Mouse (Mus musculus) kidney, adult 2 months (tissue): ENCODE data around the gene Slc29a2. TPM values are rescaled to one million over a fixed set of nuclear protein-coding genes. Genes with fewer than 3 reads are reported as not detected.

ENCODE experiments used
- DNase-seq: peaks from one replicate; pipeline ENCODE4 v3.0.0; 2021
- H3K27ac ChIP-seq: fragments of 200-500 bp; 2 replicates; pipeline ENCODE4 v1.5.1; 2012; ENCODE audit warnings: low read depth, low read length, control low read depth, inconsistent platforms; ENCODE audit not compliant: insufficient read depth
- H3K27me3 ChIP-seq: fragments of 200-500 bp; replicated peaks from 2 replicates; pipeline ENCODE4 v1.6.1; 2012; ENCODE audit warnings: mild to moderate bottlenecking, moderate library complexity, low read length, inconsistent platforms; ENCODE audit not compliant: control insufficient read depth, insufficient read depth
- H3K36me3 ChIP-seq: fragments of 200-500 bp; 2 replicates; pipeline ENCODE4 v1.6.1; 2012; ENCODE audit warnings: mild to moderate bottlenecking, moderate library complexity, low read length, inconsistent platforms; ENCODE audit not compliant: control insufficient read depth, insufficient read depth
- H3K4me1 ChIP-seq: fragments of 200-500 bp; 2 replicates; pipeline ENCODE4 v1.6.1; 2011; ENCODE audit warnings: low read length; ENCODE audit not compliant: control insufficient read depth, insufficient read depth
- H3K4me3 ChIP-seq: fragments of 200-500 bp; 2 replicates; pipeline ENCODE4 v1.5.1; 2011; ENCODE audit warnings: mild to moderate bottlenecking, low read depth, low read length, control low read depth; ENCODE audit not compliant: insufficient read depth
- CTCF ChIP-seq: fragments of 200-500 bp; conservative IDR thresholded peaks from 2 replicates; pipeline ENCODE4 v1.5.1; 2011; ENCODE audit warnings: low read depth, mild to moderate bottlenecking, control low read depth, low read length, moderate library complexity, mixed read lengths; ENCODE audit not compliant: insufficient read depth, insufficient read length
- POLR2A ChIP-seq: fragments of 200-500 bp; IDR thresholded peaks from one replicate; pipeline ENCODE4 v1.6.1; 2011; ENCODE audit warnings: low read depth, low read length, control low read depth
- WGBS: fragments of 180-500 bp; shearing (Covaris S2); methylation state at CpG from one replicate; pipeline ENCODE4 v1.1.7; 2018; 5-methylcytosine and 5-hydroxymethylcytosine counted together
- polyA plus RNA-seq: library from polyadenylated mRNA; depleted of rRNA; stranded (reverse); fragments of >200 nt; gene quantifications from 2 replicates; pipeline ENCODE4 v1.2.3, GENCODE M21; 2012

The Slc29a2 gene
- polyA plus RNA-seq, 1 experiment = 14.2 TPM

- Histone ChIP-seq H3K27ac (no peak overlapping the region), H3K4me1 (no peaks in the 10 kb centered on the region), H3K36me3 (no peaks in the 10 kb centered on the region), H3K27me3 (no peaks in the 10 kb centered on the region), H3K4me3 (no peak overlapping the region)
- no peak for DNase-seq
- TF ChIP-seq POLR2A = no peak
- TF ChIP-seq CTCF = no peak
- WGBS = 55% methylated on average over 5 of the region's 5 CpGs
Measured at GRCm38 (mm10) chr19:5060365-5061330, 37.0 kb downstream of the Slc29a2 start.

- TF ChIP-seq POLR2A (no peak), CTCF (no peak)
- Histone ChIP-seq H3K27me3 (no peaks in the 10 kb centered on the region), H3K36me3 (no peaks in the 10 kb centered on the region), H3K27ac (no peak overlapping the region), H3K4me3 (no peak overlapping the region), H3K4me1 (no peaks in the 10 kb centered on the region; the same call in 1 of the 2 replicates)
- WGBS = 88% methylated on average over 5 of the region's 5 CpGs
- DNase-seq = no peak
Measured at GRCm38 (mm10) chr19:5062041-5062440, 38.4 kb downstream of the Slc29a2 start.

GRCm38 (mm10) chr19:5062446-5062845 is 38.8 kb downstream of the Slc29a2 start:
- H3K36me3 ChIP-seq = no peaks in the 10 kb centered on the region
- no peak for DNase-seq
- no peaks in the 10 kb centered on the region for H3K27me3 ChIP-seq
- H3K4me3 ChIP-seq = no peak overlapping the region
- H3K27ac ChIP-seq = no peak overlapping the region
- 64% methylated on average over 6 of the region's 6 CpGs for WGBS
- no peaks in the 10 kb centered on the region; the same call in 1 of the 2 replicates for H3K4me1 ChIP-seq
- TF ChIP-seq POLR2A (no peak), CTCF (no peak)

GRCm38 (mm10) chr19:5065104-5065503 is 41.4 kb downstream of the Slc29a2 start:
- no peak for DNase-seq
- TF ChIP-seq CTCF = no peak
- TF ChIP-seq POLR2A = no peak
- H3K4me1 ChIP-seq = no peaks in the 10 kb centered on the region; the same call in 1 of the 2 replicates
- no peak overlapping the region for H3K27ac ChIP-seq
- no peaks in the 10 kb centered on the region for H3K36me3 ChIP-seq
- no peak overlapping the region for H3K4me3 ChIP-seq
- H3K27me3 ChIP-seq = no peaks in the 10 kb centered on the region
- 47% methylated on average over 7 of the region's 7 CpGs for WGBS

- H3K36me3 ChIP-seq = no peaks in the 10 kb centered on the region
- H3K4me1 ChIP-seq = no peaks in the 10 kb centered on the region; the same call in 1 of the 2 replicates
- H3K4me3 ChIP-seq = peak overlapping the region; percentile 6; the same call in 1 of the 2 replicates
- TF ChIP-seq CTCF = no peak
- TF ChIP-seq POLR2A = no peak
- peak; percentile 21 for DNase-seq
- no peaks in the 10 kb centered on the region for H3K27me3 ChIP-seq
- H3K27ac ChIP-seq = peak overlapping the region; percentile 9; the same call in 1 of the 2 replicates
- 22% methylated on average over 15 of the region's 15 CpGs for WGBS
Measured at GRCm38 (mm10) chr19:5067040-5067799, 43.6 kb downstream of the Slc29a2 start.

GRCm38 (mm10) chr19:5067867-5068569 is 44.4 kb downstream of the Slc29a2 start, which contains the start of gene Cd248:
Gene Cd248, plus strand, starts transcription at chr19:5068078.
- H3K36me3 ChIP-seq = no peaks in the 10 kb centered on the region
- no peaks in the 10 kb centered on the region; the same call in 1 of the 2 replicates for H3K4me1 ChIP-seq
- peak within 1 kb of the TSS; percentile 9; the same call in 1 of the 2 replicates for H3K27ac ChIP-seq
- TF ChIP-seq CTCF (no peak), POLR2A (no peak)
- WGBS = under 1% methylated on average over 56 of the region's 56 CpGs
- H3K4me3 ChIP-seq = peak within 1 kb of the TSS; percentile 40
- H3K27me3 ChIP-seq = no peaks in the 10 kb centered on the region
- DNase-seq = peak; percentile 77
